Mouse (Mus musculus) layer of hippocampus, adult 9-11 months (tissue): ENCODE measurements around the gene Apob.
"Not testable (repeated sequence)": the region's sequence is repeated elsewhere in the genome, so short reads cannot be mapped to it uniquely, and the experiment has no call there.

ENCODE experiments used
- DNase-seq: peaks from one replicate; pipeline ENCODE4 v3.0.0; 2022

Apob gene

DNA sequence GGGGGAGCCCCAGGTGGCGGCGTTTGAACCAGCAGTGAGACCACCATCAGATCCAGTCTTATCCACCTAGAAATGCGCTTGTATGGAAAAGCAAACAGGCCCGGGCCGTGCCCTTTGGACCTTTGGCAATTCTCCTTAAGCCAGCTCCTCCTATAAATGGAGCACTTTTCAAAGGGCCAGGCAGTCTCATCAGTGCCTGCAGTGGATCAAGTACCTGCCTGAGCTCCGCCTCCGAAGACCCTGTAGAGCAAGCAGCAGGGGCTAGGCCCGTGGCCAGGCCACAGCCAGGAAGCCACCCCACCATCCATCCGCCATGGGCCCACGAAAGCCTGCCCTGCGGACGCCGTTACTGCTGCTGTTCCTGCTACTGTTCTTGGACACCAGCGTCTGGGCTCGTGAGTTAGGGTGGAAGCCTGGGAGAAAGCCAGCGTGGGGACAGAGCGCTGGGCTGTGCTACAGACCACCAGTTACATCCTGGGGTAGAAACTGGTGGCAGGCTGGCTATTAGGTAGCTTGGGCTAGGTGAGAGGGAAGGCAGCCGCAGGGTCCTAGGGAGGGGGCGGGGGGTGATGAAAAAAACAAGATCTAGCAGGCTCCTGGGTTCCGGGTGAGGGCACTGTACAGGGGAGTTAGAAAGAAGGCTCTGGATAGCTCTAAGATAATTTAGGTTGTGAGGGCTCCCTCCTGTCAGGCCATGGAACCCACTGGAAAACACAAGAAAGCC, at the start of gene Apob:
Apob (plus strand) TSS at position 183 of the 724 bp plus-strand sequence.
- DNase-seq = no peak

DNA sequence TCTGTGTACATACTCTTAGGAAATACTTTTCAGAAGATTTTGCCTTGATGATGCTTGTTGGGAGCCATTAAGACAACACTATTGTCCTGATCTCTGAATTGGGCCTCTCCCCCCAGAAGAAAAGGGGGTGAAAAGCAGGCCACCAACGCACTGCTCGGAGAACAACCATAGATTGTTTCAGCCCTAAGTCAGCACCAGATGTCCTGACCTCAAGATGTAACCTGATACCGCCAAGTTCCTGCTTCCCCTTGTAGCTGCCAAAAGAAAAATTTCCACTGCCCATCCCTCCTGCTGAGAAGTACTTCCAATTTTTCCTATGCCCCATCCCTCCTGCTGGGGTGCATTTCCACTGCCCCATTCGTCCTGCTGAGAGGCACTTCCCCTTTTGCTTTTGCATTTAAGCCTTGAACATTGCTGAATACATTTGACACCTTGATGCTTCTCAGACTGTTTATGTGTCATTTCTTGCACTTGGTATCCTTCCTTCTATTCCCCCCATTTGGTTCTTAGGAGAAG, 45.0 kb upstream of the Apob start:
- DNase-seq = no peak

DNA sequence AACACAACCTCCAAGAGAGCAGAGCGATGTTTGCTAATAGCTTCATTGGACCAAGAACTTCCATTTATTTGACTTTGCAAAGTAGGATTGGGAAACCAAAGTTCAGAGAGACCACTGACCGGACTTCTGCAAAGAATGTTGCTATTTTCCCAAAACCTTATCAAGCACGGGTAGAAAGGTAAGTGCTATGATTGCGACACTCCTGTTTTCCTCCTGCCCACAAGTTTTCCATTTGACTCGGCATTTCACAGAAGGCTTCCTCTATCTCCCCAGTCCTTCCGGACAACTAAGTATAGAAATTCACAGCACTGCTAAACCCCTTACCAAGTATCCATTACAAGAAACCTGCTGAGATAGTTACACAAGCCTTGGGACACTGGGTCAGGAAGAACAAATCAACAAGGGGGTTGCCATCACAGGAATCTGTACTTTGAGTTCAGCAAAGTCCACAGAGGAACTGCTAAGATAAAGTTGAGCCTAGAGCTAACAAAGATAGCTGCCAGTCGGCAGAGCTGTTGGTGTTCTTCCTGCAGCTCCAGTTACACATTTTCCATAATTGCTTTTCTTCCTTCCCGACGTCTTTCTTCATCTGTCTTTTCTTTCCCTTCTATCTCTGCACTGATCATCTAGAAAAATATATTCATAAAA, 27.2 kb upstream of the Apob start:
- no peak for DNase-seq

DNA sequence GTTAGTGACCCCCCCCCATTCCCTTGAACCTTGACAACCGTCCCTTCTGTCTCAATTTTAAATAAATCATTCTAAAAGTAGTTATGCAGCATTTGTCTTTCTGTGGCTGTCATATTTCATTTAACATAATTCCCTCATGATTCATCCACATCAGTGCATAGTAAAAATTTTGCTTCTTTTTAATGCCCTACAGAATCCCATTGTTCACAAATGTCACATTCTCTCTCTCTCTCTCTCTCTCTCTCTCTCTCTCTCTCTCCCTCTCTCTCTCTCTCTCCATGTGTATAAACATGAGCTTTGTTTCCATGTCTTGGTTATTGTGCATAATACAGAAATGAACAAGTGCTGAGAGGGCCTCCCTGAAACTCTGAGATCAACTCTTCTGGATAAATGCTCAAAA, 18.6 kb upstream of the Apob start:
- DNase-seq = no peak

DNA sequence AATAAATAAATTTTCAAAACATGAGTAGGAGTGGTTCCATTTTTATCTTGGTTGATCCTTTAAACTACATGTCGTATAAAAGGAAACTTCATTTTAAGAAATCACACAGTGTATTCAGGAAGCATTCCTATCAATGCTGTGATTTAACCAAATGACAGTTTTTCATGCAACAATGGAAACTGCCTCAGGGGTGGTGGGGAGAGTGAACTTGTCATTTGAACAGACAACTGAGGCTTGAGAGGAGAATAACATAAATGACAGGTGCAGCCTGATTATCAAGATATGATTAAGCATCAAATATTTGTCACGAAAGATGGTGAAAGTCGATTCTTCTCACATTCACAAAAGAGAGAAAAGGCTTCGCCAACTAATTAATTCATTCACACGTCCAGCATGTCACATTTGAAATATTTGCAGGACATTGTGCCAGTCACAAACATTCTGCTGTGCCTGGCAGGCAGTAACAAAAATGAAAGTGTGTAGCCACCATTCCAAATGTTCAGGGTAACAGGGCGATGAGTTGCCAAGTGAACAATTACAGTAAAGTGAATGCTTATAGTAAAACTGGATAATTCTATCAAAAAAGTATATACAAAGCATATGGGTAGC, 18.0 kb upstream of the Apob start:
- DNase-seq = no peak

DNA sequence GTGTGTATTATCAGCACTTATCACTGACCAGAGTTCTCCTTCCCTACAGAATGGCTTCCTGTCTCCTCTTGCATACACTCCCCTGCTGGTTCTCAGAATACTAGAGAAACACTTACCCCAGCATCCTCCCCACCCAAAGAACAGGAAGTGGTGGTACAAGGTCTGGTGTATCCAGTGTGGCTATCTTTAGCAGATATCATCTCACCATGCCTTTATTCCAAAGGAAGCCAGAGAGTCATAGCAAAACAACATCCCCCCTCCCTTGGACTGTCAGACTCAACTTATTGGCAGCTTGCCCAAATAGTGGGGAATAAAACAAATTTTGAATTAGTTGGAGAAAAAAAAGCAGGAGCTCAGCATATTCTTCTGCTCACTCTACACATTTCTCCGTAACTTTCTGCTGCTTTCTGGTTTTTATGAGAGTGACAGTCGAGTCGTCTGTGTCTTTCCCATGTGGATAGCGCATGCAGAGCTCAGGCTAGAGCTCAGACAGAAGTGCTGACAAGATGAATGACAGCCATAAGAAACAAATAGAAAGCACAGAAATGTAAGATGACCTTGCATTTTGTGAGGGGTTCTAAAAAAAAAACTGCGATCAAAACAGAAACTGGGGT, 15.0 kb upstream of the Apob start:
- no peak for DNase-seq

DNA sequence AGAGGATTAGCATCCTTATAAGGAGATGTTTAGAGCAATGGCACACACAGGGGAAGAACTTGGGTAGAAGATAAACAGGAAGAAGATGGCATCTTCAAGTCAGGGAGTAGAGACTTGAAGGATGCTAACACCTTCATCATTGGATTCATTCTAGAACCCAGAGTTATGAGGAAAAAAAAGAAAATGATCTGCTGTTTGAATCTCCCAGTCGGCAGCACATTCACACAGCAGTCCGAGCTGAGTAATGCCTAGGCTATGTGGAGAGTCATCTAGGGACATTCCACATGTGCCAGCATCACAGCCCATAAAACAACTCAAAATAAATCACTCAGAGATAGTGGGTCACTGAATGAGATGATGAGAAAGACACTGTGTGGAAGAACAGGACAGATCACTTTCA, 10.2 kb upstream of the Apob start:
- no peak for DNase-seq

DNA sequence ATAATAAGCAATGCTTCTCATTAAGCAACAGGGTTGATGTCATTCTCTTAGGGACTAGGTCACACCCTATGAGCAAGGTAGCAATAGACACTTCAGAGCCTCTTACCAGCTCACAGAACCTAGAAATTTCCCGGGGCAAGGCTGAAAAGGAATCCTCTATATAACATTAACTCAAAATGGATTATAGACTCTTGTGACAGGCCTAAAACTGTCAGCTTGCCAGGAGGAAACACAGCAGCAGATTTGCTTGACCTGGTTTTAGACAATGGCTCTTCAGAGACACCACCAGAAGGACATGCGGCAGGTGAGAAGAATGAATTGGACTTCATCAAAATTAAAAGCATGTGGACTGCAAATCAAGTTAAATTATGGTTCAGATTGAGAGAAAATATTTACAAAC, 7.1 kb upstream of the Apob start:
- DNase-seq = no peak

DNA sequence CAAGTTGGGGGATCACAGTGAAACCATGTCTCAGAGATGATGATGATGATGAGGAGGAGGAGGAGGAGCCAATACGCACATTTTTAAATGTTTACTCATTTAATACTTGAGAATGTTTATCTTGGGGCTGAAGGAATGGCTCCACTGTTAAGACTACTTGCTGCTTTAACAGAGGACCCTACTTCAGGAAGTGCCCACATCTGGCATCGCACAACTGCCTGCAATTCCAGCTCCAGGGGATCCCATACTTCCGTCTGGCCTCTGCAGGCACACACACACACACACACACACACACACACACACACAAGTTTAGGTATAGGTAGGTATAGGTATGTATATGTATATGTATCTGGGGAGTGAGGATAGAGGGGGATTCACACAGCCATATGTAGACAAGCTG, 6.6 kb upstream of the Apob start:
- no peak for DNase-seq

DNA sequence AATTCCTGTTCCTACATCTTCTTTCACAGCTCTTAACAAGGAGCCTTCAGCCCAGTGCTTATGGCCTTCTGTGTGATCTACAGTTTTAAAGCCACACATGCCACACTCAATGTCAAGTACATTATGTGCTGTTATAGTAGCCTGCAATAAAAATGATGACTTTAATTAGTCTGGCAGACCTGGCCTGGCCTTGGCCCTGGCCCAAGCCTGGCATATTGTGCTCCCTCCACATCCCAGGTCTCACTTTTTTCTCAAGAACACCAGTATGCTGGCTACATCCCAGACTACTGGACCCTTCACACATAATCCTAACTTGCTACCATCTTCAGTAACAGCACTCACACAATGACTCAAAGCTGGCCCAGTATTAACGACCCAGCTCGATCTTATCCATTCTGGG, 5.7 kb upstream of the Apob start:
- no peak for DNase-seq

DNA sequence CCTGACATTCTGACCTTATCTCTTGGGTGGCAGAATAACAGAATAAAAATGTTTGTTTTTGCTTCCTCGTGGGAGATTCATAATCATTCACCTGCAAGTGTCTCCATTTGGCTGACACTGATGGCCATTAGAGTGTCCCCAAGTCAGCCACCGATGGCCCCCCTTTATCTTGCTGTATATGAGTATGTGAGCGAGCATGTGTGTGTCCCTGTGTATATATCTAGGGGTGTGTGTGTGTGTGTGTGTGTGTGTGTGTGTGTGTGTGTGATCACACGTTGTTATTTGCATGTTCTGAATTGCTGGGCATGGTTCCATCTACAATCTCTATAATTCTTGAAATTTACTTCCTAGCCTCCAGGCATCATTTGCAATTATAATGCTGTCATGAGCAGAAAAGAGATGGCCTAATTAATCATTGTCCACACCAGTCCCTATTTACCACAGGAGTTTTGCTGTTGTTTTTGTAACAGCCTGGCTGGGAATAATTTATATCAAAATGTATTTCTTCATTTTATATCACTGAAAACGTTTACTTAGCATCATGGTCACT, 3.6 kb upstream of the Apob start:
- no peak for DNase-seq

DNA sequence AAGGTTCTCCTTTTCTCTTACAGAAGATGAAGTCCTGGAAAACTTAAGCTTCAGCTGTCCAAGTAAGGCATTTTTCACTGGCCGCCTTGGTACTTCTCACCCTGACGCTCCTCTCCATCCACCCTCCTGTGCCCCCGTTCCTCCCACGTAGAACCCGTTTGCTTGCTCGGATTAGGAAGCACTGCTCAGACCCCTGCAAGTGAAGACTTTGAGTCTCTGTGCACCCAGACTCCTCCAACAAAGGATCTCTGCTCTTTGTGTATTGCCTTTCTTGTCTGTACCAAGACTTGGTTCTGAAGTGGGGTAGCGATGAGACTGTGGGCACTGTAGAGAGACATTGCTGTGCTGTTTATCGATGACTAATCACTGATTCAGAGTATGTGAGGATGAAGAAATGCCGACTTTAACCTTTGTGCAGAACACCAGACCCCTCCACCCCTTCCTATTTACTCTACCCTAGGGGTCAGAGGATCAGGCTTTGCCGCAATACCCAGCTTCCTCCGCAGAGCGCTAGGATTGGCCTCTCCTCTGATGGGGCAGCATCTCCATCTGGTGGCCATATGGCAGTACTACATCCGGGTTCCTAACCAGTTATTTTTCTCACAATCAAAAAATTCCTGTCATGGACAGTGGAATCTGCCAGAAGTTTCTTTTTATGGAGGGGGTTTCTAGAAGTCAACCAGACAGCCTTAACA, 889 bp downstream of the Apob start:
- DNase-seq = peak; percentile 13

DNA sequence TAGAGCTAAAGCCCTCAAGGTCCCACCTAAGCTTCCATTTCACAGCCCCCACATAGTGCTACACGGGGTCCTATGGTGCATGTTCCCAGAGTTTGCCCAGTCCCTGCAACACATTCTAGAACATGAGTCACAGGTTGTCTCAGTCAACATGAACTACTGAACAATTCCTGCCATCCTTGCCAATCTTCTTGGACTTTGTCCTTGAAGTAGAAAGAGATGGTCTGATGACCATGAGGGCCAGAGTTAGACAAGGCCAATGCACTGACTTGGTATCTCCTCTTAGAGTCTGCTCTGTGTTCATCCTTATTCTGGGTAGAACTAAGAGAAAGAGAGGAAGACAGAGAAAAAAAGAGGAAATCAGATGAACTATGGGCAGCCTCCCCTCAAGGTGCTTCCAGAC, 7.0 kb downstream of the Apob start:
- DNase-seq = no peak

DNA sequence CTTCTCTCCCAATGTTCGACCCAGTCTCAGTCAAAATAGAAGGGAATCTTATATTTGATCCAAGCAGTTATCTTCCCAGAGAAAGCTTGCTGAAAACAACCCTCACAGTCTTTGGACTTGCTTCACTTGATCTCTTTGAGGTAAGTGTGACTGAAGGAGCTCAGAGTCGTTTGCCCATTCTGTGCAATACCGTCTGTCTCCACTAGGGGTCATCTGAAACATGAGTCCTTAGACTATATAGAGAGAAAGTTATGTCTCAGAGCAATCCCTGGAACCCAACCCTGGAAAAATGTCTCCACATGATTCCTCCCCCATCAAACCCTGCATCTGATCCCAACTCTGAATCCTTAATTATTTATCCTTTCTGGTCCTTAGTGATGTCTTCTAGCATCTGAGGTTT, 13.4 kb downstream of the Apob start:
- no peak for DNase-seq

DNA sequence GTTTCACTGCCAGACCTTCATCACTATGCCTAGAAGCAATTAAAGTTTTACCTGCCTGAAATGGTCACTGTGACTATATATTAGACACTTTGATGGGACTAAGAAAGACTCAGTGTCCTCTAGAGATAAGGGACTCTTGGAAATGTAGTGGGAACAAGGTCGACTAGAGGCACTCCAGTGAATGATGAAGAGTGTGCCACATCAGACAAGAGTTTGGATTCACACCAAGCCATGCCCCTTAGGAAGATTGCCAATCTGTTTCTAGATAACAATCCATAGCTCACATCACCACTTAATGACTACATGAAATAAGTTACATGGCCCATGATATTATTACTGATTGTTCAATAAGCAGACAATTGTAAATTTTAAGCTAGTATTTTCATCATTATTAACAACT, 14.1 kb downstream of the Apob start:
- DNase-seq = no peak

DNA sequence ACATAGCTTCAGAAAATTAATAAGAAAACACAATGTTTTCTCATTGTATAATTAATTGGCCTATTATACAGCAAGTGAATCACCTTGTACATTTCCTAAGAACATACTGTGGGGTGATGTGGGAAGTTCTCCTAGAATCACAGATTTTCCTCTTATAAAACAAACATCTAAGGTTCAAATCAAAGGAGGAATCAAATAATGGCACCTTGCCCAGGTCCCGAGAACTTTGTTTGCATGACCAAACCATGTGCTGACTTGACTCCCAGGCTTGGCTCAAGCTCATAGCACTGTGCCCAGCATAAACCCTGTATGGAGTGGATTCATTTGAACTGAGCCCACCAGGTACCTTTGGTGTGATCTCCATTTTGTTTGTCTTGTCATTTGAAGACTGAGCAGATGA, 43.5 kb downstream of the Apob start:
- no peak for DNase-seq

DNA sequence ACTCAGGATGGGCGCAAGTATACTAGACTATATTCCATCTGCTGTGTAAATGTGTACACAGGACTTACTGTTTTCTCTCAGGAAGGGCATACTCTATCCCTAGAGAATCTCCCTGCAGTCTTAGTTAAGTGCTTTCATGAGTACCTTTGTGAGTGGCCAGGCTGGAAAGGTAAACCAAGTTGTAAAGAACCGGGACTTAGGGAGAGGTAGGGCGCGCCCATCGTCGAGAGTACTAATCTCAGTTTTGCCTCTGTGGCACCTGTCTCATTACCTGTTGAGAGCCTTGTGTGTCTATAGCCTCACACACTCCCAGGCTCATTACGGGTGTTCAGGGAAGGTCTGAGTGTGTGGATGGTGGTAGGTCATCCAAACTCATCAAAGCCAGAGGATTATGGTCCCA, 52.1 kb downstream of the Apob start:
- DNase-seq = no peak

DNA sequence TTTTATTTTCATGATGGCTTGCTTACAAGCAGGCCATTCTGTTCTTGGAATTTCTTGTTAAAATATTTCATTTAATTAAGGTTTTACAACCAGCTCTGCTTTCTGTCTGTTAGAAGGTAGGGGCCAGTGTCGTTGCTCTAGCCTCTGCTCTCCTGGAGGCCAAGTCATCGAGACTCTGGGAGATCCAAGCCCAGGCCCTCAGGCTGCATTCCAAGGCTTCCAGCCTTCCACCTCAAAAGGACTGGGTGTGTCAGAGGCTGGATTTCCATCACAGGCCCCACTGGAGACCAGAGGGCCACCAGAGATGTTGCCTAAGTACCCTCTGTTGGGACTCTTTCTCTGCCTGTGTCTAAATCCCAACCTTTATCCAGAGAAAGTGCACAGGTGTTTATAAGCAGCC, 52.6 kb downstream of the Apob start:
- DNase-seq = no peak

DNA sequence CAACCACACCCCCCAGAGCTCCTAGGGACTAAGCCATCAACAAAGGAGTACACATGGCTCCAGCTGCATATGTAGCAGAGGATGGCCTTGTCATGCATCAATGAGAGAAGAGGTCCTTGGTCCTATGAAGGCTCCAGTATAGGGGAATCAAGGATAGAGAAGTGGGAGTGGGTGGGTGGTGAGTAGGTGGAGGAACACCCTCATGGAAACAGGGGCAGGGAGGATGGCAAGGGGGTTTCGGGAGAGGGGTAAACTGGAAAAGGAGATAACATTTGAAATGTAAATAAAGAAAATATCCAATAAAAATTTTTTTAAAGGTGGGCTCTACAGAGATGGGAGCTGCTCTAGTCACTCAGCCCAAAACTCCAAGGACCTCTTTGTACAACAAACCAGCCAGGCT, 53.7 kb downstream of the Apob start:
- DNase-seq = not testable (repeated sequence)

DNA sequence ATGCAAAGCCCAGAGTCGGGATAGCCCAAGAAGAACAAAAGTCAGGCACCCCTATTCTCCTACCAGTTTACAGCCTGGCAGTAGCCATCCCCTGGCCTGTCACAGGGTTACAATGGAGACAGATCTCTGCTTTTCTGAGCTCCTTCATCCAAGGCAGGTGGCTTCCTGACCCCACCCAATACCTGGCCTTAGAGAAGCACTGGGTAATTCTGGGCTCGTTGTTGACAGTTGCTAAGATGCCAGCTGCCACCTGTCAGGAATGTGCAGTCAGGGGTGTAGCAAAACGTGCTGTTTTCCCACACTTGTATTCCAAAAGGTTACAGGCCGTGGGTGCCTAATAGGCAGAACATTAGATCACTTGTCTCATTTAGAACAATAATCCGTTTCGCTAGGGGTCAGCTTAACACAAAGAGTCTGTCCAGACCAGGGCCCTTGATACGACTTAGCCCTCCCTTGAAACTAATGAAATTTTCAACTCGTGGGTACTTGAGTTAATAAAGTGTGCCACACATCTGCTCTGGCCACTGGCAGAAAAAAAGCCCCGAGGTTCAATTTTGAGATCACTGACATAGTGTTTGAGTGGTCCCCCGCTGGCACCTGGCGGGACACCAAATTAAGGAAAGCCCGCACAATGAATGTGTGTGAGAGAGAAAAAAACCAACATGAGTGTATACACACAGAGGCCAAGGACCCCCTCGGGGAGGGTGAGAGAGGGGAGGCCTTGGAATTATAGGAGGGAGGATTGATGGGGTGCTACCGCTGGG, 54.3 kb downstream of the Apob start:
- no peak for DNase-seq

DNA sequence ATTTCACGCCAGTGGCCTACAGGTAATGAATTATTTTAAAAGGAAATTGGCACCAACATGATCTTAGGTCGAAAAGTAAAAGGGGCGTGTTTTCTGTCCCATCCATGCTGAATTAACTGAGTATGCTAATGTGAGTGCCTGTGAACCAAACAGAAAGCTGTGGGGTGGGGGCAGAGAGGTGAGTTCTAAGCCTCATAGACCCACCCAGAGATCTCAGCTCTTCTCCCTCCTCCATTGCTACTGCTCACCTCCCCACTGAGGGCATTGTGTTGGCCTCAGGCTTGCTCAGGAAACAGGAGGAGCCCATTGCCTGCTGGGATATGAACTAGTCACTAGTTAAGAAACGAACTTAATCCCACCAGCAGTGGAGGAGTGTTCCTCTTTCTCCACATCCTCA, 54.9 kb downstream of the Apob start:
- no peak for DNase-seq

DNA sequence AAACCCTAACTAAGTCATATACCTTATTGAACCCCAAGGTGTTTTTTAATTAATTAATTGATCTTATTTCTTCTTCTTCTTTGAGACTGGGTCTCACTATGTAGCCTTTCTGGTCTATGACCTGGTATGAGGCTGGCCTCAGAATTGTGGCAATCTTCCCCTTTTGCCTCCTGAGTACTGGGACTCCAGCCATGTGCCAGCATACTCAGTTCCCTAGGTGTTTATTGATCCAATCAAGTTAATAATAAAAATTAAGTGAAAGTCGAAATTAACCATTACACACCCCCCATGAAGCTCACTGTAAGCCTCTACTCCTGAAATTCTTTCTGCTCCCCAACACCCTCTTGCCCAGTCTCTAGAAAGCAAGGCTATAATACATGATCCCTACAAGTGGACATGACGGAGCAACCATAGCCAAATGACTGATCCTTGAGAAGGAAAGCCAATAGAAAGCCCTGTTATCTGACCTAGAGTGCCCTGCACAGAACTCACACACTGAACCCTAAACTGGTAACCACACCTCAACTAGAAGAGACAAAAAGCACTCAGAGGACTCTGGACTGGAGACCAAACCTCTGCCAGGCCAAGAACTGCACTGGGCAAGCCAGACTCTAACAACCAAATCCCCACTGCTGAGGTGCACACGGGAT, 60.8 kb downstream of the Apob start:
- DNase-seq = no peak
